Mouse (Mus musculus): ENCODE results near the gene Rhox4e. TPM values are rescaled to one million over a fixed set of nuclear protein-coding genes. Genes with fewer than 3 reads are reported as not detected.
"Not testable (repeated sequence)": the region's sequence is repeated elsewhere in the genome, so short reads cannot be mapped to it uniquely, and the experiment has no call there.

Gene Rhox4e
- polyA plus RNA-seq (2015; fragmentation: Nextera tagmentation; extraction: Ambion mirVana) = not detected in 2 replicates

GRCm38 (mm10) chrX:37557112-37557511, at the start of gene Rhox4e:
Gene Rhox4e (plus strand): TSS chrX:37557412.
- ATAC-seq; H3K9me3 ChIP-seq (replicated peaks); H3K4me3 ChIP-seq; H3K27me3 ChIP-seq; H3K9ac ChIP-seq; H3K36me3 ChIP-seq (ENCODE audit: poor library complexity, severe bottlenecking); H3K4me1 ChIP-seq; H3K4me2 ChIP-seq; H3K27ac ChIP-seq: not testable (repeated sequence)
- WGBS = 94% methylated on average over 9 of the region's 18 CpGs

GRCm38 (mm10) chrX:37514059-37514458, 43.2 kb upstream of the Rhox4e start, which contains the start of gene Rhox4d:
Gene Rhox4d (plus strand): TSS chrX:37514359.
- 87% methylated on average over 17 of the region's 18 CpGs for WGBS
- H3K4me2 ChIP-seq; H3K27me3 ChIP-seq; H3K9ac ChIP-seq; H3K27ac ChIP-seq; H3K9me3 ChIP-seq (replicated peaks); H3K4me1 ChIP-seq; H3K4me3 ChIP-seq; ATAC-seq; H3K36me3 ChIP-seq (ENCODE audit: poor library complexity, severe bottlenecking): not testable (repeated sequence)

- H3K4me3 ChIP-seq; H3K36me3 ChIP-seq (ENCODE audit: poor library complexity, severe bottlenecking); H3K4me1 ChIP-seq; ATAC-seq; H3K9ac ChIP-seq; H3K27ac ChIP-seq; H3K9me3 ChIP-seq (replicated peaks); H3K4me2 ChIP-seq; H3K27me3 ChIP-seq: not testable (repeated sequence)
- WGBS = 91% methylated on average over 2 of the region's 8 CpGs
Observed at GRCm38 (mm10) chrX:37530152-37530551, 27.1 kb upstream of the Rhox4e start, which contains the start of gene Rhox2e. Gene Rhox2e (plus strand): TSS chrX:37530452.

- not testable (repeated sequence) for H3K9me3 ChIP-seq (replicated peaks); H3K36me3 ChIP-seq (ENCODE audit: poor library complexity, severe bottlenecking); H3K4me2 ChIP-seq; H3K4me1 ChIP-seq; ATAC-seq; H3K27ac ChIP-seq; H3K9ac ChIP-seq; H3K27me3 ChIP-seq; H3K4me3 ChIP-seq
- no CpG with 5 or more reads among the region's 4 CpGs for WGBS
Observed at GRCm38 (mm10) chrX:37541719-37542118, 15.5 kb upstream of the Rhox4e start, which contains the start of gene Rhox3e. Gene Rhox3e (plus strand): TSS chrX:37542019.

- H3K4me2 ChIP-seq; H3K9ac ChIP-seq; H3K4me3 ChIP-seq; ATAC-seq; H3K27ac ChIP-seq; H3K36me3 ChIP-seq (ENCODE audit: poor library complexity, severe bottlenecking); H3K27me3 ChIP-seq; H3K4me1 ChIP-seq; H3K9me3 ChIP-seq (replicated peaks): not testable (repeated sequence)
- WGBS = 92% methylated on average over 8 of the region's 8 CpGs
Observed at GRCm38 (mm10) chrX:37571105-37571504, 13.9 kb downstream of the Rhox4e start, which contains the start of gene Rhox2f. Gene Rhox2f (plus strand): TSS chrX:37571405.

GRCm38 (mm10) chrX:37572638-37573037, 15.4 kb downstream of the Rhox4e start:
- ATAC-seq; H3K4me2 ChIP-seq; H3K36me3 ChIP-seq (ENCODE audit: poor library complexity, severe bottlenecking); H3K4me1 ChIP-seq; H3K27me3 ChIP-seq; H3K9ac ChIP-seq; H3K4me3 ChIP-seq; H3K9me3 ChIP-seq (replicated peaks); H3K27ac ChIP-seq: not testable (repeated sequence)
- WGBS = 40% methylated on average over 2 of the region's 2 CpGs

- not testable (repeated sequence) for ATAC-seq; H3K9ac ChIP-seq; H3K4me1 ChIP-seq; H3K4me3 ChIP-seq; H3K36me3 ChIP-seq (ENCODE audit: poor library complexity, severe bottlenecking); H3K27ac ChIP-seq; H3K9me3 ChIP-seq (replicated peaks); H3K27me3 ChIP-seq; H3K4me2 ChIP-seq
Observed at GRCm38 (mm10) chrX:37580692-37581091, 23.5 kb downstream of the Rhox4e start, which contains the start of gene Rhox3f. Gene Rhox3f (plus strand): TSS chrX:37580992.

GRCm38 (mm10) chrX:37607604-37608003, 50.4 kb downstream of the Rhox4e start, which contains the start of gene Rhox4f:
Gene Rhox4f (minus strand): TSS chrX:37607704.
- not testable (repeated sequence) for H3K27ac ChIP-seq
- 94% methylated on average over 19 of the region's 19 CpGs for WGBS

More at GRCm38 (mm10) chrX:37607604-37608003, 50.4 kb downstream of the Rhox4e start, which contains the start of gene Rhox4f:
- not testable (repeated sequence) for H3K36me3 ChIP-seq (ENCODE audit: poor library complexity, severe bottlenecking); H3K4me2 ChIP-seq; ATAC-seq; H3K9me3 ChIP-seq (replicated peaks); H3K4me3 ChIP-seq; H3K9ac ChIP-seq; H3K4me1 ChIP-seq; H3K27me3 ChIP-seq

Other genes starting within 250 kb of the Rhox4e start
- not detected in 2 replicates for gene Rhox3a2, start 177.4 kb upstream of the Rhox4e start, polyA plus RNA-seq (2015; fragmentation: Nextera tagmentation; extraction: Ambion mirVana)
- gene Rhox4a2, start 166.6 kb upstream of the Rhox4e start, polyA plus RNA-seq (2015; fragmentation: Nextera tagmentation; extraction: Ambion mirVana) = not detected in 2 replicates
- not detected in 2 replicates for gene Rhox2b, start 145.3 kb upstream of the Rhox4e start, polyA plus RNA-seq (2015; fragmentation: Nextera tagmentation; extraction: Ambion mirVana)
- gene Rhox4b, start 124.9 kb upstream of the Rhox4e start, polyA plus RNA-seq (2015; fragmentation: Nextera tagmentation; extraction: Ambion mirVana) = not detected in 2 replicates
- not detected in 2 replicates for gene Rhox2c, start 103.7 kb upstream of the Rhox4e start, polyA plus RNA-seq (2015; fragmentation: Nextera tagmentation; extraction: Ambion mirVana)
- not detected in 2 replicates for gene Rhox3c, start 98.8 kb upstream of the Rhox4e start, polyA plus RNA-seq (2015; fragmentation: Nextera tagmentation; extraction: Ambion mirVana)
- not detected in 2 replicates for gene Rhox4c, start 77.1 kb upstream of the Rhox4e start, polyA plus RNA-seq (2015; fragmentation: Nextera tagmentation; extraction: Ambion mirVana)
- gene Rhox2d, start 64.0 kb upstream of the Rhox4e start, polyA plus RNA-seq (2015; fragmentation: Nextera tagmentation; extraction: Ambion mirVana) = not detected in 2 replicates
- gene Rhox4d, start 43.1 kb upstream of the Rhox4e start, polyA plus RNA-seq (2015; fragmentation: Nextera tagmentation; extraction: Ambion mirVana) = not detected in 2 replicates
- gene Rhox2e, start 27.0 kb upstream of the Rhox4e start, polyA plus RNA-seq (2015; fragmentation: Nextera tagmentation; extraction: Ambion mirVana) = not detected in 2 replicates
- not detected in 2 replicates for gene Rhox3e, start 15.4 kb upstream of the Rhox4e start, polyA plus RNA-seq (2015; fragmentation: Nextera tagmentation; extraction: Ambion mirVana)
- not detected in 2 replicates for gene Rhox2f, start 14.0 kb downstream of the Rhox4e start, polyA plus RNA-seq (2015; fragmentation: Nextera tagmentation; extraction: Ambion mirVana)
- gene Rhox3f, start 23.6 kb downstream of the Rhox4e start, polyA plus RNA-seq (2015; fragmentation: Nextera tagmentation; extraction: Ambion mirVana) = not detected in 2 replicates
- not detected in 2 replicates for gene Rhox4f, start 50.3 kb downstream of the Rhox4e start, polyA plus RNA-seq (2015; fragmentation: Nextera tagmentation; extraction: Ambion mirVana)
- not detected in 2 replicates for gene Rhox3g, start 71.2 kb downstream of the Rhox4e start, polyA plus RNA-seq (2015; fragmentation: Nextera tagmentation; extraction: Ambion mirVana)
- not detected in 2 replicates for gene Rhox2g, start 86.1 kb downstream of the Rhox4e start, polyA plus RNA-seq (2015; fragmentation: Nextera tagmentation; extraction: Ambion mirVana)
- gene Rhox4g, start 93.9 kb downstream of the Rhox4e start, polyA plus RNA-seq (2015; fragmentation: Nextera tagmentation; extraction: Ambion mirVana) = not detected in 2 replicates
- gene Rhox3h, start 111.4 kb downstream of the Rhox4e start, polyA plus RNA-seq (2015; fragmentation: Nextera tagmentation; extraction: Ambion mirVana) = not detected in 2 replicates
- gene Rhox2h, start 115.9 kb downstream of the Rhox4e start, polyA plus RNA-seq (2015; fragmentation: Nextera tagmentation; extraction: Ambion mirVana) = not detected in 2 replicates
- gene Rhox5, start 247.4 kb downstream of the Rhox4e start, polyA plus RNA-seq (2015; fragmentation: Nextera tagmentation; extraction: Ambion mirVana) = not detected in 2 replicates